Mouse (Mus musculus) heart, postnatal 0 days (tissue): ENCODE measurements around the gene Zcchc2. TPM values are rescaled to one million over a fixed set of nuclear protein-coding genes. Genes with fewer than 3 reads are reported as not detected.

Experiments
- ATAC-seq: fragments of 200-750 bp; cut with Nextera tagmentation; 2 replicates; pipeline ENCODE4 v1.8.0; 2017; ENCODE audit warnings: low read depth, moderate number of reproducible peaks, moderate library complexity; ENCODE audit not compliant: insufficient read depth
- DNase-seq: peaks from one replicate; pipeline ENCODE4 v3.0.0-alpha.2; 2016; ENCODE audit warnings: low spot score
- H3K27ac ChIP-seq: fragments of 300-500 bp; sonication (generic); 2 replicates; pipeline ENCODE4 v1.5.1; 2014; ENCODE audit warnings: low read depth, mild to moderate bottlenecking
- H3K27me3 ChIP-seq: fragments of 300-500 bp; sonication (generic); 2 replicates; pipeline ENCODE4 v1.6.1; 2014; ENCODE audit warnings: low read length, mixed read lengths; ENCODE audit not compliant: control insufficient read depth, insufficient read depth
- H3K36me3 ChIP-seq: fragments of 300-500 bp; sonication (generic); replicated peaks from 2 replicates; pipeline ENCODE4 v1.6.1; 2014; ENCODE audit warnings: low read length, mixed read lengths; ENCODE audit not compliant: control insufficient read depth, insufficient read depth
- H3K4me1 ChIP-seq: fragments of 300-500 bp; sonication (generic); 2 replicates; pipeline ENCODE4 v1.6.1; 2014; ENCODE audit warnings: antibody characterized with exemption; ENCODE audit not compliant: control insufficient read depth, insufficient read depth
- H3K4me2 ChIP-seq: fragments of 300-500 bp; sonication (generic); 2 replicates; pipeline ENCODE4 v1.6.1; 2014; ENCODE audit warnings: low read depth, mild to moderate bottlenecking, low read length, moderate library complexity
- H3K4me3 ChIP-seq: fragments of 300-500 bp; sonication (generic); 2 replicates; pipeline ENCODE4 v1.5.1; 2014; ENCODE audit warnings: low read depth, low read length
- H3K9ac ChIP-seq: fragments of 300-500 bp; sonication (generic); replicated peaks from 2 replicates; pipeline ENCODE4 v1.6.1; 2014; ENCODE audit warnings: low read depth, low read length, mixed read lengths
- H3K9me3 ChIP-seq: fragments of 300-500 bp; sonication (generic); replicated peaks from 2 replicates; pipeline ENCODE4 v1.6.1; 2016; ENCODE audit warnings: low read length; ENCODE audit not compliant: control insufficient read depth
- CTCF ChIP-seq: IDR thresholded peaks from 2 replicates; pipeline ENCODE4 v1.5.1; 2016; ENCODE audit warnings: antibody characterized with exemption, control low read depth, low read depth
- EP300 ChIP-seq: IDR thresholded peaks from 2 replicates; pipeline ENCODE4 v1.6.1; 2016; ENCODE audit warnings: antibody characterized with exemption, low read depth
- WGBS: fragments of 180-500 bp; shearing (Covaris S2); extraction: QIAGEN DNeasy Blood & Tissue Kit; methylation state at CpG from one replicate; pipeline ENCODE4 v1.1.7; 2014; 5-methylcytosine and 5-hydroxymethylcytosine counted together
- polyA plus RNA-seq: library from polyadenylated mRNA; unstranded; fragments of >200 nt; fragmentation: Nextera tagmentation; extraction: Ambion mirVana; gene quantifications from 2 replicates; pipeline ENCODE4 v1.2.1, GENCODE M21; 2015
- total RNA-seq: library from RNA; depleted of rRNA; stranded (reverse); fragments of >200 nt; gene quantifications from 2 replicates; pipeline ENCODE4 v1.2.3, GENCODE M21; 2014; ENCODE audit warnings: low replicate concordance; rRNA removed

Gene Zcchc2
- total RNA-seq (6.6 and 9.5 TPM in 2 replicates), polyA plus RNA-seq (1.1 TPM in 2 replicates)

DNA sequence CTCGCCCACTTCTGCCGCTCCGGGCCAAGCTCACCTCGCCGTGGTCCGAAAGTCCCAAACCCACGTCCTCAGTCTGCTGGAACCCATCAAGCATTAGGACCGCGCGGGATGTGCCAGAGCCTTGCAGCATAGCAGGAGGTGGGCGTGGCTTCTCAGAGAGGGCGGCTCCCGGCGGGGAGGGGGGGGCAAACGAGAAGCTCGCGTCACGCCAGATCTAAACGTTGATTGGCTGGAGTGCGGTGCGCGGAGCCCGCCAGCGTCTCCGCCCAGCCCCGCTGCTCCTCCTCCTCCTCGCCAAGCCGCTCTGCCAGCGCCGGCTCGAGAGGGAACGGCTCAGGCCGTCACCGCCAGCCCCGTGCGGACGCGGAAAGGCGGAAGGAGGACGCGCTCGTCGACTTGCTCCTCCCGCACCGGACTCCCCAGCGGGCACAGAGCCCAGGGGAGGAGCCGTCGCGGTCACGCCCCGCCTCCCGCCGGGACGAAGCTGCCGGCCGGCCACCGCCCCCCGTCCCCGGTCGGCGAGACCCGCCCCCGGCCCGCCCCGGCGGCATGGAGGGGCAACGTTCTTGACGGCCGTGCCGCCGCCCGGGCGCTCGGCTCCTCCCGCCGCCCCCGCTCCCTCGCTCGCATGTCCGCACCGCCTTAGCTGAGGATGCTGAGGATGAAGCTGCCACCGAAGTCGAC is at the start of gene Zcchc2:
Zcchc2 (plus strand) TSS at position 269 of the 684 bp plus-strand sequence.
- Histone ChIP-seq H3K9ac (peak within 1 kb of the TSS; percentile 87), H3K4me2 (peak within 1 kb of the TSS; percentile 96), H3K27ac (peak within 1 kb of the TSS; percentile 97), H3K4me3 (peak within 1 kb of the TSS; percentile 97), H3K4me1 (peaks cover 36% of the 10 kb centered on the region), H3K9me3 (no peaks in the 10 kb centered on the region), H3K27me3 (no peaks in the 10 kb centered on the region), H3K36me3 (no peaks in the 10 kb centered on the region)
- DNase-seq (peak; percentile 97), ATAC-seq (peak; percentile 92)
- under 1% methylated on average over 36 of the region's 83 CpGs for WGBS
- TF ChIP-seq CTCF (no peak), EP300 (no peak)

DNA sequence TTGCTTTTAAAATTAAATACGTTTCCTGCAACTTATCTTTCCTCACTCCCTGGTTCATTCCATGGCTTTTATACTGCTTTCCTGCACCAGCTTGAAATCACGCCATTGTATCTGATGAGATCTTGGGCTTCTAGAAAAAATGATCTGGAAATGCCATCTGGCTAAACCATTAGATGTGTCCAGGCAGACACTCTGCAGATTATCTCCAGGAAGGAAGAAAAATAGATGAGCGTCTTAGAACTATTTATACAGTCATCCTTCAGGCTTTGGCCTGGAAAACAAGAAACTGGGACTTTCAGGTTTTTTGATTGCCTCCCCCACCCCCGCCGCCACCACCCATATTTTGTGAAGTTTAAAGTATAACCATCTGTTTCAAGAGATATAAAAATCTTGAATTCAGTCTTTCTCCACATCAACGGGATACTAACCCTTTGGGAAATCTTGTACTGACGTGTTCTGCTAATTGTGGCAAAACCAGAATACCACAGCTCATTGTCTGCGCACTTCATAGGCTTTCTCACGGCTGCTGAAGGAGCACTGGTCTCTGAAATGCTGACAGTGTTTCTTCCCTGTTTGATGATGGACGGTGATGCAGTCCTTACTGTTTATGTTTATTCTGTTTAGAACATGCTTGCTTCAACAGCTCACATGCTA is 45.2 kb upstream of the Zcchc2 start:
- ATAC-seq (no peak), DNase-seq (no peak)
- H3K27ac ChIP-seq: no peak overlapping the region
- 70% methylated on average over 10 of the region's 10 CpGs for WGBS
- H3K27me3 ChIP-seq: no peaks in the 10 kb centered on the region
- no peaks in the 10 kb centered on the region for H3K36me3 ChIP-seq
- H3K4me1 ChIP-seq: peaks cover 15% of the 10 kb centered on the region
- H3K4me3 ChIP-seq: no peak overlapping the region
- no peaks in the 10 kb centered on the region for H3K9me3 ChIP-seq
- 0 out of 2 replicates have a peak overlapping the region, but pooled peaks have one; percentile 3 for H3K9ac ChIP-seq
- TF ChIP-seq CTCF (no peak), EP300 (no peak)
- H3K4me2 ChIP-seq: no peak overlapping the region

DNA sequence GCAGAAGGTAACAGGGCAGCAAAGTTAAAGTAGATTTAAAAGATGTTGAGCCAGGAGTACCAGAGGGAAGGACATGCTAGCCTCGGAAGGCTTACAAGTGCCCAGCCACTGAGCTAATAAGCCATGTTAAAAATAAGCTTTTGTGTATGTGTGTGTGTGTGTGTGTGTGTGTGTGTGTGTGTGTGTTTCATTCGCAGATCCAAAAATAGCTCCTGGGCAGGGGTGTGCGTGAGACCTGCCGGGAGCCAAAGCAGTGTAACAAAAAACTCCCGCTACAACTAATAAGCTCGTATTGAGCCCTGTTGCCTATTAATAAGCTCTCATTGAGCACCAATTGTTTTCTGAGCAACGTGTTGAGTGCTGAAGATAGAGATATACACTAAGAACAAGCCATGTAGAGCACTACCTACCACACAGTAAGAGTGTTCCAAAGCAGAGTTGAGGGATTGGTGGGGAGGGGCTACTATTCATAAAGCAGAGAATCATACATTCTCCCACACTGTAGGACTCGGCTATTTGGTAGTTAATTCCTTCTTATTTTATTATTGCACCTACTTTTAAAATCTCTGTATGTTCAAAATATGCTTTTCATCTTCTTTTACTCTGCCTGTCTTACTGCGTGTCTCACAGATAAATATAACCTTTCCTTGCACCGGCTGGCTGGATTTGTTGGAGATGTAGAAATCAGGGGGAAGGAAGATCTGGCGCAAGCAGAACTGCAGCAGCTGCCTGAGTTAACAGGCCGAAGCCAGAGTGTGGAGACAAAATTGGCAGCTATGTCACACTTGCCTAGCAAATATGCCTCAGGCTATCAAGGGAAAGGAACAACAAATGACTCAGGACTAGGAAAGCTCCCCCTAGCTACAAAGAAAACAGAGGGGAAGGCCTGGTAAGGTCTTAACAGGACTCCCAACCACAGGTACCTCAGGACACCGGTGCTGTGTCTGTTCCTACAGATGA is 43.3 kb upstream of the Zcchc2 start:
- Histone ChIP-seq H3K27me3 (no peaks in the 10 kb centered on the region), H3K4me1 (peaks cover 15% of the 10 kb centered on the region), H3K9me3 (no peaks in the 10 kb centered on the region), H3K9ac (0 out of 2 replicates have a peak overlapping the region, but pooled peaks have one; percentile 20), H3K4me2 (peak overlapping the region; percentile 46), H3K4me3 (no peak overlapping the region), H3K36me3 (no peaks in the 10 kb centered on the region), H3K27ac (peak overlapping the region; percentile 69)
- ATAC-seq (peak; percentile 82), DNase-seq (peak; percentile 69)
- 25% methylated on average over 13 of the region's 13 CpGs for WGBS
- peak; percentile 40 for TF ChIP-seq CTCF
- no peak for TF ChIP-seq EP300

DNA sequence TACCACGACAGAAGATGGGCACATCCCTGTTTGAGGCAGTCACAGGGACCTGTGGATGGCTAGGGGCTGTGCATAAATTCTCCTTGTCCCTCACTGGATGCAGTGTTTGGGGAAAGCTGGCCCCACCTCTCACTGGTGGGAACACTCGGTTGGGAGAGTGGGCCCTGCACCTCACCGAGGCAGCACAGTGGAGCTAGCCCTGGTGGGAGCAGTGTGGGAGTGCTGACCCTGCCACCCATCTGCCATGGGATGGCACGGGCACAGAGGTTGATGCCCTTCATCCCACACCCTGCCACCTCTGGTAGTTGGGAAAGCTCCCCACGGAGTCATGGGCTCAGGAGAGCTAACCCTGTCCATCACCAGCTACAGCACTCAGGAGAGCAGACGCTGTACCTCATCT is 41.9 kb upstream of the Zcchc2 start:
- no peak for ATAC-seq
- TF ChIP-seq CTCF (no peak), EP300 (no peak)
- H3K36me3 ChIP-seq: no peaks in the 10 kb centered on the region
- H3K4me1 ChIP-seq: peaks cover 15% of the 10 kb centered on the region
- no peak for DNase-seq
- H3K9me3 ChIP-seq: no peaks in the 10 kb centered on the region
- H3K4me3 ChIP-seq: no peak overlapping the region
- H3K27me3 ChIP-seq: no peaks in the 10 kb centered on the region
- WGBS: 86% methylated on average over 6 of the region's 6 CpGs
- no peak overlapping the region for H3K27ac ChIP-seq
- H3K4me2 ChIP-seq: no peak overlapping the region
- H3K9ac ChIP-seq: no peak overlapping the region

DNA sequence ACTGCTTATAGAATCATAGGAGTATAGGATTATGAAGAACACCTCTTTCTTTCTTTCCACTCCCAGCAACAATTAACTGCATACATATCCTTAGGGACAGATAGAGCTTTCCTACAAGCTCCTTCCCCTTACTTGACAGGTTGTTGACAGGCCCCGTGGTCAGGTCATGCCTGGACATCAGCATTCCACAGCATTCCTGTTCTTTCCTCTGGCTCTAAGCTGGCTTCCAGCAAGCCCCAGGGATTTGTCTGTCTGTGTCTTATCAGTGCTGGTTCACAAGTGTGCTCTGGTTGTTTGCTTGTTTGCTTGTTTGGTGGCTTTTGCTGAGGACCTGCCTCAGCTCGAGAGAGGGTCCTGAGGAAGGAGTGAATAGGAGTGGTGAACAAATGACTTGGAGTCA is 36.6 kb upstream of the Zcchc2 start:
- no peak overlapping the region for H3K4me2 ChIP-seq
- H3K9ac ChIP-seq: no peak overlapping the region
- no peak for TF ChIP-seq EP300
- no peak for TF ChIP-seq CTCF
- no peak overlapping the region for H3K4me3 ChIP-seq
- DNase-seq (no peak), ATAC-seq (no peak)
- no peaks in the 10 kb centered on the region for H3K27me3 ChIP-seq
- WGBS: 31% methylated on average over 2 of the region's 2 CpGs
- H3K27ac ChIP-seq: no peak overlapping the region
- H3K9me3 ChIP-seq: peaks cover 8% of the 10 kb centered on the region; the same call in 1 of the 2 replicates
- H3K4me1 ChIP-seq: no peaks in the 10 kb centered on the region
- H3K36me3 ChIP-seq: no peaks in the 10 kb centered on the region
